Mouse (Mus musculus): ENCODE measurements around the gene Il5ra. TPM values are rescaled to one million over a fixed set of nuclear protein-coding genes. Genes with fewer than 3 reads are reported as not detected.

Il5ra gene
- 0.17 TPM in 1 of 2 replicates, not detected in the other for polyA plus RNA-seq (2015; fragmentation: Nextera tagmentation; extraction: Ambion mirVana)

DNA sequence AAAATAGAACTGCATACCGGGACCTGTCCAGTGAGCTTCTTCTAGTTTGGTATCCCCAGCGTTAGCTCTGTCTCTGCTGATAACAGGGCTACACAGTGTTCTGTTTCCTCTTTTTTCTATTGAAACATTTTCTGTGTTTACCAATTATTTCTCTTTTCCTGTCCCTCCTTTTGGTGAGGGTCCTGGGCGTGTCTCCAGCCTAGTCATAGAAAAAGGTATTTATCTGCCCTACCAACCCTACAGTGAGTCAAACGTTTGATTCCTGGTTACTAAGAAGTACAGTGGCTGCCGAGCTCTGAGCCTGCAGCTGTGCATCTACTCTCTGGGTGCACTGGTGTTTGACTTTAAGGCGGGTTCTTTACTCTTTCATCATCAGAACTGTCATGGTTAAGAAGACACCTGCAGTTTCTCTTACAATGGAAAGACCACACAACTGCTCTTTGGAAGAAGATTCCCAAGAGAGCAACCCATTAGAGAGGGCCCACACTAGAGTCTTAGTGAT is at the start of gene Il5ra:
Il5ra (minus strand) TSS at position 151 of the 502 bp plus-strand sequence.
- Histone ChIP-seq H3K27ac (ENCODE audit: low read length) (no peak within 1 kb of the TSS), H3K36me3 (ENCODE audit: control insufficient read depth, insufficient read depth, low read length) (no peaks in the 10 kb centered on the region), H3K9me3 (replicated peaks; ENCODE audit: control insufficient read depth, low read length, poor library complexity, severe bottlenecking) (no peaks in the 10 kb centered on the region), H3K27me3 (ENCODE audit: control insufficient read depth, insufficient read depth, low read depth, low read length) (no peaks in the 10 kb centered on the region), H3K9ac (ENCODE audit: low read depth, low read length) (no peak within 1 kb of the TSS), H3K4me2 (ENCODE audit: low read length) (no peak within 1 kb of the TSS), H3K4me1 (ENCODE audit: control insufficient read depth, insufficient read depth, low read length) (no peaks in the 10 kb centered on the region), H3K4me3 (ENCODE audit: low read depth, low read length) (no peak within 1 kb of the TSS)
- WGBS = 82% methylated on average over 6 of the region's 6 CpGs
- no peak for ATAC-seq

DNA sequence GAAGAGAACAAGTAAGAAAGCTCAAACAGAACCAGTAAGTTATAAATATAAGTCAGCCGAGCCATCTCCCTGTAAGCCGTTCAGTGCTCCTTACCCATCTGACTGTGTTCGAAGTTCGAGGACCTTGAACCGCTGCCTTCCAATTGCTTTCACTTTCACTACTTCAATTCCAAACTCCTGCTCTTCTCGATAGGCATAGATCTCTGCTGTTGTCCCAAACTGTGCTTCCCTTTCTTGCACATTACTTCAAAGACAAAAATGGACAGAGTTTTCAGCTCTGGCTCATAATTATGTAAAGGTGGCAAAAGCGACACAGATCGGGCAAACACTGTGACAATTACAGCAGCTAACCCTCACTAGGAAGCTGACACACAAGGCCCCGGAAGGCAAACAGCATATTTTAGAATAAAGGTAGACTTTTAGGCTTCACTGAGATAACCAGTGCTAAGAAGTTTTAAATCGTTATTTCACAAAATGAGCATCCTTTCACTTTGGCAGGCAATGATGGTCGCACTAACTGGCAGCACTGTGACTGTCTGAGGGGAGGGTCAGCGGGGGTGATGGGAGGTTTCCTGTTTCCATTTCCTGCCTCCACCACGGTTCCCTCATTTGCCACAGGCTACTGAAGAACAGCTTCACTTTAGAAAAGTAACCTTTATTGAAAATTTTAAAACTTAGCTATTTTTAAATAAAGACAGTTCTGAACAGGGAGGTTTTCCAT is 45.4 kb upstream of the Il5ra start:
- no peak overlapping the region for H3K27ac ChIP-seq (ENCODE audit: low read length)
- no peak overlapping the region for H3K4me2 ChIP-seq (ENCODE audit: low read length)
- H3K27me3 ChIP-seq (ENCODE audit: control insufficient read depth, insufficient read depth, low read depth, low read length) = no peaks in the 10 kb centered on the region
- H3K9ac ChIP-seq (ENCODE audit: low read depth, low read length) = no peak overlapping the region
- H3K4me3 ChIP-seq (ENCODE audit: low read depth, low read length) = no peak overlapping the region
- peaks cover 20% of the 10 kb centered on the region for H3K36me3 ChIP-seq (ENCODE audit: control insufficient read depth, insufficient read depth, low read length)
- peaks cover 11% of the 10 kb centered on the region for H3K4me1 ChIP-seq (ENCODE audit: control insufficient read depth, insufficient read depth, low read length)
- WGBS = 94% methylated on average over 13 of the region's 13 CpGs
- ATAC-seq = no peak
- H3K9me3 ChIP-seq (replicated peaks; ENCODE audit: control insufficient read depth, low read length, poor library complexity, severe bottlenecking) = no peaks in the 10 kb centered on the region

DNA sequence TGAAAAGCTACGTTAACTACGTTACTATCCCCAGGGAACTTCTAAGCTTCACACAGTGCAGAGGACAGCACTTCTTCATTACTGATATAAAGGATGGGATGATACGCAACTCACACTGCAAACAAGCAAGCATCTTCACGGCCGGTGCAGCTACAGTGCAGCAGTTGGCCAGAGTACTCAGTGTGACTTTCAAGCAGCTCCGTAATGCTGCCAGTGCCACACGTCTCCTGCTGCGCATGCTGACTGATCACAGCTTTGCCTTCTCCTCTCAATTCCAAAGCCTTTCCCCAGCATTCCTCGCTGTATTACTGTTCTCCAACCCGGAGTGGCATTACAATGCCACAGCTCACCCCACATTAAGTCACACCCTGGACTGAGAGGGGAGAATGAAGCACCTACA is 44.8 kb upstream of the Il5ra start:
- H3K9me3 ChIP-seq (replicated peaks; ENCODE audit: control insufficient read depth, low read length, poor library complexity, severe bottlenecking) = no peaks in the 10 kb centered on the region
- no peak overlapping the region for H3K4me3 ChIP-seq (ENCODE audit: low read depth, low read length)
- H3K27me3 ChIP-seq (ENCODE audit: control insufficient read depth, insufficient read depth, low read depth, low read length) = no peaks in the 10 kb centered on the region
- H3K27ac ChIP-seq (ENCODE audit: low read length) = no peak overlapping the region
- peaks cover 23% of the 10 kb centered on the region for H3K36me3 ChIP-seq (ENCODE audit: control insufficient read depth, insufficient read depth, low read length)
- 96% methylated on average over 10 of the region's 10 CpGs for WGBS
- H3K9ac ChIP-seq (ENCODE audit: low read depth, low read length) = no peak overlapping the region
- ATAC-seq = no peak
- H3K4me2 ChIP-seq (ENCODE audit: low read length) = no peak overlapping the region
- H3K4me1 ChIP-seq (ENCODE audit: control insufficient read depth, insufficient read depth, low read length) = peaks cover 5% of the 10 kb centered on the region

DNA sequence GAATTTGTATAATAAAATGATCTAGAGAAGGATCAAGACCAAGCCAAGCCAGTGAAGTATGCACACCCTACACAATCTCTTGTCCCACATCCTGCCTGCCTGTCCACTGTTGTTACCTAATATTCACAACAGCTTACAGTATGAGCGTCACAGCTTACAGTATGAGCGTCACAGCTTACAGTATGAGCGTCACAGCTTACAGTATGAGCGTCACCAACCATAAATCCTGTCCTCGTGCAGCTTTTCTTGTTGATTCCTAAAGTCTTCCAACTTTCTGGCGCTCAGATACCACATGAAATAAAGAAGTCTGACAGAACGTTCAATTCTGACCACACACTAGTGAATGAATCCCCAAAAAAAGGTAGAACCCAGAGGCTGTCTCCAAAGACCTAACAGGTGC is 44.3 kb upstream of the Il5ra start:
- Histone ChIP-seq H3K36me3 (ENCODE audit: control insufficient read depth, insufficient read depth, low read length) (peaks cover 26% of the 10 kb centered on the region), H3K4me2 (ENCODE audit: low read length) (no peak overlapping the region), H3K9ac (ENCODE audit: low read depth, low read length) (no peak overlapping the region), H3K4me3 (ENCODE audit: low read depth, low read length) (no peak overlapping the region), H3K27me3 (ENCODE audit: control insufficient read depth, insufficient read depth, low read depth, low read length) (no peaks in the 10 kb centered on the region), H3K9me3 (replicated peaks; ENCODE audit: control insufficient read depth, low read length, poor library complexity, severe bottlenecking) (no peaks in the 10 kb centered on the region), H3K27ac (ENCODE audit: low read length) (no peak overlapping the region), H3K4me1 (ENCODE audit: control insufficient read depth, insufficient read depth, low read length) (no peaks in the 10 kb centered on the region)
- ATAC-seq = no peak
- 95% methylated on average over 7 of the region's 7 CpGs for WGBS

DNA sequence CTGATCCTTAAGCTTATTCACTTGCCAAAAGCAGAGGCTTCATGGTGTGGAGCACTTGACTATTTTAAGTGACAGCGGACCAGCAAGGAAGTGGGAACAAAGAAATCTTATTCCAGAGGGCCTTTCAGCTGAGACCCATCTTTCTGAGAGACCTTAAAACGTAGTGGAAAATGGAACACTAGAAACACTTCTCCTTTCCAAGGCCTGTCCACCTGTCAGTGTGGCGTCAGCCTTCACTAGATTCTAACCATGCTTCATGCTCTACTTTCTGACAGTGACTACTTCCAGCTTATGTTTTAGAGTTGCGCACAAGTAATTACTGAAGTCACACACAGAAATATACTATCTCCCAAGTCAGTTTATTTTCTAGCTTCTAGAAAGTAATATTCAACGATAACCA is 43.6 kb upstream of the Il5ra start:
- Histone ChIP-seq H3K27ac (ENCODE audit: low read length) (no peak overlapping the region), H3K4me3 (ENCODE audit: low read depth, low read length) (no peak overlapping the region), H3K9me3 (replicated peaks; ENCODE audit: control insufficient read depth, low read length, poor library complexity, severe bottlenecking) (no peaks in the 10 kb centered on the region), H3K4me2 (ENCODE audit: low read length) (no peak overlapping the region), H3K4me1 (ENCODE audit: control insufficient read depth, insufficient read depth, low read length) (no peaks in the 10 kb centered on the region), H3K9ac (ENCODE audit: low read depth, low read length) (no peak overlapping the region), H3K27me3 (ENCODE audit: control insufficient read depth, insufficient read depth, low read depth, low read length) (no peaks in the 10 kb centered on the region), H3K36me3 (ENCODE audit: control insufficient read depth, insufficient read depth, low read length) (peaks cover 26% of the 10 kb centered on the region)
- WGBS = 97% methylated on average over 5 of the region's 5 CpGs
- ATAC-seq = no peak

DNA sequence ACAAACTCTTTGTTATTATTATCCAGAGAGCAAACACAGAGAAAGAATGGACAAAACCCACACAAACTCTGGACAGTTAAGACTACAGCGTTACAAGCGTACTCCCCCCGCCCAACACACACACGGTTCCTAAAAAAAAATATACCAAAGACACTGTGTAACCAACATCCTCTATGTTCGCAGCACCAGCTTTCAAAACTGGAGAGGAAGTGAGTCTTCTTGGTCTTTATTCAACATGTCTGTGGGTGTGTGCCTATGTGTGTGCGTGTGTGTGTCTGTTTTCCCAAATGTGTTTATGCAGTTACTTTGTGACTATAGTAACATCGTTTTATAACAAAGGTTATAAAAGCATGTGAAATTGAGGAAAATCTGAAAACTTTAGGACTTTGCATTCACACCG is 42.6 kb upstream of the Il5ra start:
- Histone ChIP-seq H3K36me3 (ENCODE audit: control insufficient read depth, insufficient read depth, low read length) (peaks cover 26% of the 10 kb centered on the region), H3K9me3 (replicated peaks; ENCODE audit: control insufficient read depth, low read length, poor library complexity, severe bottlenecking) (no peaks in the 10 kb centered on the region), H3K4me1 (ENCODE audit: control insufficient read depth, insufficient read depth, low read length) (no peaks in the 10 kb centered on the region), H3K9ac (ENCODE audit: low read depth, low read length) (no peak overlapping the region), H3K27ac (ENCODE audit: low read length) (no peak overlapping the region), H3K27me3 (ENCODE audit: control insufficient read depth, insufficient read depth, low read depth, low read length) (no peaks in the 10 kb centered on the region), H3K4me2 (ENCODE audit: low read length) (no peak overlapping the region), H3K4me3 (ENCODE audit: low read depth, low read length) (no peak overlapping the region)
- no peak for ATAC-seq
- WGBS = 93% methylated on average over 8 of the region's 8 CpGs

DNA sequence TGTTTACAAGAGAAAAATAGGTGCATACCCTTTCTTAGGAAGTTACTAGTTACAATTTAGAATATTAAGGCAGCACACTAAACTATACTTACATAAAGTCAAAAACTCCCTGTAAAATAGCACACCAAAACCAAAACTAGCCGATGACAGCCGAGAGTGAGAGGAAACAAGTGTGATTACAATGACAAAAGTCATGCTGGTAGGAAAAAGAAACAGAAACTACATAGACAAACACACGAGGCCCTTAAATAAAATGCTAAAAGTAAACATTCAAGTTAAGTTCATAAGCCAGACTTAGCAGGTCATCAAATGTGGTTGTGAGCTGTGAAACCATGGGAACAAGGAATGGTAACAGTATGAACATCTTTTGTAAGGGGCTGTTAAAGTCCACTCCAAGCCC is 38.3 kb upstream of the Il5ra start:
- Histone ChIP-seq H3K27ac (ENCODE audit: low read length) (no peak overlapping the region), H3K9me3 (replicated peaks; ENCODE audit: control insufficient read depth, low read length, poor library complexity, severe bottlenecking) (no peaks in the 10 kb centered on the region), H3K27me3 (ENCODE audit: control insufficient read depth, insufficient read depth, low read depth, low read length) (no peaks in the 10 kb centered on the region), H3K9ac (ENCODE audit: low read depth, low read length) (no peak overlapping the region), H3K4me1 (ENCODE audit: control insufficient read depth, insufficient read depth, low read length) (no peaks in the 10 kb centered on the region), H3K4me2 (ENCODE audit: low read length) (no peak overlapping the region), H3K36me3 (ENCODE audit: control insufficient read depth, insufficient read depth, low read length) (peaks cover 17% of the 10 kb centered on the region), H3K4me3 (ENCODE audit: low read depth, low read length) (no peak overlapping the region)
- no peak for ATAC-seq
- 83% methylated on average over 3 of the region's 3 CpGs for WGBS

DNA sequence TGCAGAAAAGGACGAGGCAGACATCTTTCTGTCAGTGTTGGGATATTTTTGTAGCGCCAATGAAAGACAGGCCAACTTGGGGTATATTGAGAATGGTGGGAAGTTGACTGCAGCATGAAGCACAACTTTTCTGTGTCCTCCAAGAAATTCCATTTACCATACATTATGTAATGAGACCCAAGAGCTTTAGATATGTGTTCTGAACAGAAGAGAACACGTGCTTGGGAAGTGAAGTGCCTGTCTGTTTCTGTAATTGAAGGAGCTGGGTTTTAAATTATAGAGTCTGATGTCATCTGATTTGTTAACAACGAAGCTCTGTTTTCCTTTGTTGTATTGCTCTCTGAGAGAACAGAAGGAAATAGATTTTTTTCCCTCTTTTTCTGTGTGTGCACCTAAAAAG is 21.2 kb upstream of the Il5ra start:
- Histone ChIP-seq H3K36me3 (ENCODE audit: control insufficient read depth, insufficient read depth, low read length) (peaks cover 7% of the 10 kb centered on the region), H3K4me3 (ENCODE audit: low read depth, low read length) (peak overlapping the region; percentile 93), H3K9ac (ENCODE audit: low read depth, low read length) (peak overlapping the region; percentile 71; the same call in 1 of the 2 replicates), H3K27me3 (ENCODE audit: control insufficient read depth, insufficient read depth, low read depth, low read length) (no peaks in the 10 kb centered on the region), H3K4me2 (ENCODE audit: low read length) (peak overlapping the region; percentile 99), H3K27ac (ENCODE audit: low read length) (no peak overlapping the region), H3K4me1 (ENCODE audit: control insufficient read depth, insufficient read depth, low read length) (peaks cover 16% of the 10 kb centered on the region), H3K9me3 (replicated peaks; ENCODE audit: control insufficient read depth, low read length, poor library complexity, severe bottlenecking) (no peaks in the 10 kb centered on the region)
- ATAC-seq = no peak
- 53% methylated on average over 4 of the region's 4 CpGs for whole genome bisulfite sequencing

DNA sequence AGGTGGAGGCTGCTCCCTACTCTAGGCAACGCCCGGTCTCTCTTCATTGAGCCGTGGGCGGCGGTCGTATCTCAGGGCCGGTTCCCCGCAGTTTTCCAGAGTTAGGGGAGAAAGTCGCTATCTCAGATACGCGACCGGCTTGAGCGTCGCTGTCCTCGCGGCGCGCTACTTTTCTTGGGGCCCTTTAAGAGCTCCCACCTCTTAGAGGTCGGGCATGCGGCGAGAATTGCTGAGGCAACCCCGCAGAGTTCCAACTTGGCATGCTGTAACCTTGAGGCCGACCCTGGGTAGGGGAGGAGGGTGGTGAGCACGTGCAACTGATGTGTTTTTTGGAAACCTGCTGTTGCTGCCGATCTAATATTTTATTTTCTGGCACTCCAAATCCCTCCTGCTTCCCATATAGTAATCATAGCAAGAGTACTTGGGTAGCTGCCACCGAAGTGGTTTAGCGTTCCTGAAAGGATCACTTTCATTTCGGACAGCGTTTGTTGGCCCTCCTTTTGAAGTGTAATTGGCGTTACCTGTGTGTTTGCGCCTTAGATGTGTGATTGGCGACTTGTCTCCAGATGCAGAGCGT is 20.5 kb upstream of the Il5ra start:
- Histone ChIP-seq H3K9ac (ENCODE audit: low read depth, low read length) (peak overlapping the region; percentile 71), H3K4me2 (ENCODE audit: low read length) (peak overlapping the region; percentile 99), H3K4me3 (ENCODE audit: low read depth, low read length) (peak overlapping the region; percentile 93), H3K27ac (ENCODE audit: low read length) (peak overlapping the region; percentile 58; the same call in 1 of the 2 replicates), H3K9me3 (replicated peaks; ENCODE audit: control insufficient read depth, low read length, poor library complexity, severe bottlenecking) (no peaks in the 10 kb centered on the region), H3K27me3 (ENCODE audit: control insufficient read depth, insufficient read depth, low read depth, low read length) (no peaks in the 10 kb centered on the region), H3K4me1 (ENCODE audit: control insufficient read depth, insufficient read depth, low read length) (peaks cover 16% of the 10 kb centered on the region), H3K36me3 (ENCODE audit: control insufficient read depth, insufficient read depth, low read length) (peaks cover 6% of the 10 kb centered on the region)
- WGBS = 2% methylated on average over 33 of the region's 33 CpGs
- peak; percentile 82; the same call in 1 of the 2 replicates for ATAC-seq

Measured in midbrain, embryonic 16.5 days (tissue).